Mouse (Mus musculus): ENCODE results near the gene Cd59a. TPM values are rescaled to one million over a fixed set of nuclear protein-coding genes. Genes with fewer than 3 reads are reported as not detected.
A peak's percentile ranks its signal among the peaks of the same experiment; 100 is the strongest.
"Not testable (repeated sequence)": the region's sequence is repeated elsewhere in the genome, so short reads cannot be mapped to it uniquely, and the experiment has no call there.

The Cd59a gene
- total RNA-seq, 1 experiment from 2014 or later, result 51.9 TPM

- DNase-seq, result not testable (repeated sequence)
Observed at GRCm38 (mm10) chr2:104109021-104109420, 13.4 kb downstream of the Cd59a start.

- no peak for DNase-seq
Observed at GRCm38 (mm10) chr2:104109528-104109927, 13.9 kb downstream of the Cd59a start.

DNA sequence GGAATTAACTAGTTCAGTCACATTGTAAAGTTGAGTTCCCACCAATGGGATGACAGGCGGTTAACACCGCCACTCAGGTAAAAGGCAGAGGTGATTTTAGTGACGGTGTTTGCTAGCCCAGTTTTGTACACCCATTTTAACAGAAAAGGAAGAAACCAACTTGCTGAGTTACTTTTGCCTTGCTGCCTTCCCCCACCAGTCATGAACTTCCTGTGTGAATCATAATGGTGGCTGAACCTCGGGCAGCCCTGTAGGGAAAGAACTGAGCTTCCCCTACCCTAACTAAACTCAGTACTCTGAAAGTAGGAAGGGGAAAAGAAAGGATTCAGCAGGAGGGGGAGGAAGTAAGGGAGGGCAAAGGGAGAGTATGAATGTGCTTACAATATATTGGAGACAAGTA, 14.4 kb downstream of the Cd59a start:
- no peak for DNase-seq

DNA sequence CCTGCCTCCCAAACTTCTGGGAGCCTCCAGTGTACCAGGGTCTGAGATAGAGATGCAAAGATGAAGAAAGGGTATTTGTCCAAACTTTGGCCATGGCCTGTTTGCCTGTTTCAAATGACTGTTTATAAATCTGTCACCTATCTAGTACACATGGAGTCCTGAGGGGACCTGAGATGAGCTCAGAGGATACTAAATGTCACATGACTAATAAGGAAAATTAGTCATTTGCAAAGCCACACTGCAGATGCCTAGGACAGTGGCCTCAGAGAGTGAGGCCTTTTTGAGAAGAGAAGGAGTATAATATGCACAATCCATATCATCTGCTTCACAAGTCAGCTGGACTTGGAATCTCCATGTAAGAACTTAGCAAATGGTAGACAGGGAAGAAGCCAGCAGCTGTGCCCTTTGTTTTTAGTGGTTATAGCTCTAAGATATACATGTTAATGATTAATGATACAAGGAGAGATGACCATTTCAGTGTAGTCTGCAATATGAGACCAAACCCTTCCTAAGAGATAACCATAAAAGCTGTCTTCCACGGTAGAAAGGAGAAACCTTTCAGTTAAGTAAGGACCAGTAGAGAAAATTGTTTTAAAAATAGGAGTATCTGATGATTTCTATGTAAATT, 15.7 kb downstream of the Cd59a start:
- DNase-seq, result not testable (repeated sequence)

DNA sequence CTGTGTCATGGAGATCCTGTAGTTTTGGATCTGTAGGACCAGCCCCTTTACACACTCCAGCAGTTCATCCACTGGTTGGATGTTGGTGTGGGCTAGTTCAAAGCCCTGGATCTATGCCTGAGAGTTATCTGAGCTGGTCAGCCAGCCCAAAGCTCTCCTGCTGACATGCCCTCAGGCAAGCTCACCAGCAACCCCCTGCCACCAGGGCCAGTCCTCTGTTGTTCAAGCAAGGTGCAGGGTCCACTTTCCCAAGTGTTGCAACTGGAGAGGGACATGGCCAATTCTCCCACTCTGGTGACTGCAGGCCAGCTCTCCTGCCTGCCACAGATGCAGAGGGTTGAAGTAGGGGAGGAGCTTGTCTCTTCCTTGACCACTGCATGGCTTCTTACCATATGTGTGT, 18.0 kb downstream of the Cd59a start:
- DNase-seq, result not testable (repeated sequence)

GRCm38 (mm10) chr2:104114898-104115297, 19.3 kb downstream of the Cd59a start:
- no peak for DNase-seq

GRCm38 (mm10) chr2:104117173-104117572, 21.6 kb downstream of the Cd59a start:
- not testable (repeated sequence) for DNase-seq

DNA sequence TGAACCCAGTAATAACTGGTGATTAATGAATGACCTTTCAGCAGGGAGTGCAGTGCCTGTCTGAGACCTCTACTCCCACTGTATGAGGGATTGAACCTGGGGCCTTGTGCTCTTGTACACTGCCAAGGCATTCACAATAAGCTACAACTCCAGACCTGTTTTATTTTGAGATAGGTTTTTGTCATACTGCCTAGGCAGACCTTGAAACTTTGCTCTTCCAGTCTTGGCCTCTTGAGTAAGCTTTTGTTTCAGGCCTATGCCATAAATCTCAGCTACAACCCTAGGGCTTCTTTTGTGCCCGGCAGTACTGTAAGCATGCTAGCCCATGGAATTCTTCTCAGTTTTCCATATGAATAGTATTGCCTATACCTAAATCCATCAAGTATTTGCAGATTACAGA, 23.5 kb downstream of the Cd59a start:
- no peak for DNase-seq

DNA sequence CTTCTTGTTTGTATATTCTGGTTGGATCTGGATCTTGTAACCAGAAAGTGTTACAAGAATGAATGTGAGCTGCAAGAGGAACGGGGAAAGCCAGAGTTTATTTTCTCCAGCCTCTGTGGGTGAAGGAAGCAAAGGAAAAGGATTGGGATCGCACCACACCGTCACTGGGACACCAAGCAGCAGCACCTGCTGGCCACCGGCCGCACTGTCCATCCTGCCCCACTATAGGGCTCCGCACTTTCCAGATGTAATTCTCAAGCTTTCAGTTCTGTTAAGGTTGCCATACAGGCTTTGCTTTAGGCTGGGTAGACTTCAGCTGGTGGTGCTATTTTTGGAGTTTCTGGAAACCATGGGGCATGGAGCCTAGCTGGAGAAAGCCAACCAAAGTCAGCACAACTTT, 24.7 kb downstream of the Cd59a start:
- DNase-seq, result no peak

DNA sequence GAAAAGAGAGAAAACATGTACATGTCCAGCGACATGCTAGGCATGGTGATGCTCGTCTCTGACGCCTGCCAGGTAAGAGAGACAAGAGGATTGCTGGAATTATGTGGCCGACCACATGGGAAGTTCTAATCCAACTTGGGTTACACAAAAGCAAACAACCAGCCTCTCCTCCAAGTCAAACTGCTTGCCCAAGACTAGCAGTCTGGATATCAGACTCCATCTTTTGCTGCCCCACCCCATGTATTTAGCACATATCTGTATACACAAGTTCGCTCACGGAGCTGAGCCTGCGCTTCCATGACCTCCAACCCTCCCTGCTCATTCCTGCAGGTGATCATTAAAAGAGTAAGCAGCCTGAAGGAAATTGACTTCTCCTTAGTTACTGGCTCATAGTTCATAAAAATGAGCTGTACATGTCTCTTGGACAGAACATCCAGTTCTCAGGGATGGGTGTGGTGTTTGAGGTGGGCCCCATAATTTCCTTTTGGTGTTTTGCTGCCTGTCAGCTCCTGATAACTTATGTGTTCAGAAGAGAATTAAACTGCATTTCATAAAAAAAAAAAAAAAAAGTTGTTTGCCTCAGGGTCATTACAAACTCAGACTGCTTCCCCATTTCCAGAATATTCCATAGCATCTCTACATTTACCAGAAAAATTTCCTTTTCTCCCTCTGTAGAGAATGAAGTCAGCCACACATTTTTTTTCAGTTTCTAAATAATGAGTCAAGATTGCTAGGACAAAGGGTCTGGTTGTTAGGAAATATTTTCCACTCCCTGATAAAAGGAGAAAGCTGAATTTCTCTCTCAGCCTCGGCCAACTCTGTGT, 26.3 kb downstream of the Cd59a start:
- no peak for DNase-seq

- peak; percentile 96 for DNase-seq
Observed at GRCm38 (mm10) chr2:104122505-104123378, 27.1 kb downstream of the Cd59a start, which contains the start of gene A930018P22Rik. A930018P22Rik (plus strand) TSS chr2:104122769.

DNA sequence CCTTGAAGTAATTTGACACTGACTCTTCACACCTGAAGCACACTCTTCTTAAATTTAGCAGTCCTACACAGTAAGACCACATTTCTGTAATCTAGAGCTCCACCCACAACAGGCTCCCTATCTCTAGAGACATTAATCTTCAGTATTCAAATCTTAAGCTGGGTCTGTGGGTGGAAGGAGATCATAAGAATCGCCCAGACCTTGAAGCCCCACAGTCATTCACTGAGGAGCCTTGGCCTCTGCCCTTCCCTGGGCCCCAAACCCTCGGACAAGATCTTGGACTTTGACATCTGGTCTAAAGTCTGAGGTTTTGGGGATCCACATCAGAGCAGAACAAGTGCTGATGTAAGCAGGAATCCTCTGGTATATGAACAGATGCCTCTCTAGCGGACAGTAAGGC, 27.9 kb downstream of the Cd59a start:
- no peak for DNase-seq

DNA sequence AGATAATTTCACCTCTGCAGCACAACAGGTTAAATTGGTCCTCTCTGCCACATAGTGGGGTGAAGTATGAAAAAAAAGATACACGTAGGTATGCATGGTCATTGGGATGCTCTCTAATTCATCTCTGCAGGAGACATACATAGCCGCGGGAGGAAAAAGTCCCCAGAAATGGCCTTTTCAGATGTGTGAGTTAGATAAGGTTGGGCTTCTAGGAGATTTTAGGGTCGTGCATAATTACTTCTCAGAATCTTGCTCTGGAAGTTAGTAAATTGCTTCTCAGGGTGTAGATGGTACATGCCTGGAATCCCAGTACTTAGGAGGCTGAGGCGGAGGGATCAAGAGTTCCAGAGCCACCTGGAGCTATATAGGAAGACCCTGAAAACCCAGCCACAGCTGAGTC, 28.5 kb downstream of the Cd59a start:
- no peak for DNase-seq

- peak; percentile 82 for DNase-seq
Observed at GRCm38 (mm10) chr2:104128803-104129531, 33.4 kb downstream of the Cd59a start.

- DNase-seq, result no peak
Observed at GRCm38 (mm10) chr2:104130165-104130564, 34.6 kb downstream of the Cd59a start.

DNA sequence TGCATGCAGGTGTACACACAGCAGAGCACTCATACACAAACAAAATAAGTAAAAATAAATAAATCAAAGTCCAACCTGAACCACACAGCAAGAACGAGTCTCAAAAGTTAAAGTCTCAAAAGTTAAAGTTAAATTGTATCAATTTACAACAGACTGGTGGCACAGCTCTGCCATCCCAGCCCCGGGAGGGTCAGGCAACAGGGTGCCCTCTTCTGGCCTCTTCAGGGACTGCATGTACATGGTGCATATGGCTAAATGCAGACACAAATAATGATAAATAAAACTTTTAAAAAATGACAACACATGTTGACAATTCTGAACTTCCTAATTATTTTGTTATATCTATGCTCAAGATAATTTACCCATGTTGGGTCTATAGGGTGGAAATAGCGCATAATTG, 35.4 kb downstream of the Cd59a start:
- DNase-seq, result peak; percentile 85

DNA sequence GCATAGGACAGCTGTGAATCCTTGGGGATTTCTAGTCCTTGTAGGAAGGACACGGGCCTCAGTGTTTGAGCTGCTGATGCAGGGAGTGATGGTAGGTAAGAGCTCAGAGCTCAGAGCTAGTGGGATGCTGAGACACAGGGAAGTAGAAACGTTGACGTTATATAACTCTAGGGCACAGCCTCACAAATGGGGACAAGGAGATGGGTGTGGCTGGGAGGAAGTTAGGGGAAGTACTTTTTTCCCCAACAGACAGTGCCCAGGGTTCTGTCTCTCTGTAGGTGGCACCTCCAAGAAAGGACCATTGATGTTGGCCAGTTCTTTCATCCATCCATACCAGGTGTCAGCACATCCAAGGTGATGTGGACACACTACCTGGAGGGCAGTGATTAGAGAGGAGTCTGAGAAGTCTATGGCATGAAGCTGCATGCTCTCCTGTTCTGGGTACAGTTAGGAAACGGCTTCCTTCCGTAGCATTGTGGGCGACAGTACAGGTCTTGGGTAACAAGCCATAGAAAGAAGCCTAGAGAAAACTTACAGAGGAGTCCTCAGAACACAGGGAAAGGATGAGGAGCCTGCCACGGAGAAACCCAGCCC, 36.8 kb downstream of the Cd59a start:
- no peak for DNase-seq

- peak; percentile 24 for DNase-seq
Observed at GRCm38 (mm10) chr2:104133042-104133810, 37.6 kb downstream of the Cd59a start.

DNA sequence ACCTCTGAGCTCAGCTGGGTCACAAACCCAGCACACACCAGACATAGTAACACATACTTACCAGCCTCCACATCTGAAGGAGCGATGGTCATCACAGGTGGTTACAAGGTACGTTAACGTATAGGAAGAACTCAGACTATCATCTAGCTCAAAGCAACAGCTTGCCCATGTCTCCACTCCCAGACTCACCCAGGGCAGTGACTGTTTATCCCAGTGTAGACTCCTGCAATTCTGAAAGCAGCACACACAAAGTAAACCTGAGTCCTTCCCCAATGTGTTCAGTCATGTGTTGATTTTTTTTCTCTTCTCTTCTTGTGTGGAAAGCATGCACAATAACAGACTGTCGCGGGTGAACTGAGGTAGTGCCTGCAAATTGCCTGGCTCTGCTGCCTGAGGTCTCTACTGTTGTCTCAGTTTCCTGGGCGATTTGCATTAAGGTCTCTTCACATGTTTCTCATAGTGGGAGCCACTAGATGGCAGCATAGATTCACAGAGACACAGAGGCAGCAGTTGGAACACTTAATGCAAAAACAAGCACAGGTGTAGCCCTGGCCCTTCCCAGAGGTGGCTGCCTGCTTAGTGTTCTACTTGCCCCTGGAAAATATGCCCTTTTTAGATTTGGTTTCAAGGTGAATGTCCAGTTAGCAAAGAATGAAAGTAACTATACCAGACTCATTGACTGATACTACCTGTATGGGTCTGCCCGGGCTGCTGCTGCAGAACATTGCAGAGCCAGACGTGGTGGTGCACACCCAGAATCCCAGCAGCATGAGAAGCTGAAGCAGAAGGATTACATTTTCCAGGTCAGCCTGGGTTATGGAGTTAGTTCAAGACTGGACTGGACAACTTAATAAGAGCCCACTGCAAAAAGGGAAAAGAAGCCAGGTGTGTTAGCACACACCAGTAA, 38.8 kb downstream of the Cd59a start:
- peak; percentile 78 for DNase-seq

DNA sequence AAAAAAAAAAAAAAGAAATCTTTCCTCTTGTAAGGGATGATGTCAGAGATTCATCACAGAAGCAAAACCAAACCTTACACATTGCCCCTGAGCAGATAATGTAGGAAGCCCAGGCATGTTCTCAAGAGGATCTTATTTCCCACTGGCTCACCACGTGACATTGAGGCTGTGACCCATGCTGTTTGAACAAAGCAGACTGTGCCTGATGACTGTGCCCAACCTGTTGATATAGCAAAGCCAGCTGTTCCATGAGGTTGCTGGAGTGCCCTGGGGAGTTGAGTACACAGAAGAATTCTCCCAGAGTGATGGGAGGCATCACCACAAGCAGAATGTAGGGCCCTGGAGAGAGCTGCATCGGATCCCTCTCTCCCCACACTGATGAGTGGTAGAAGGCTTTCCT, 40.3 kb downstream of the Cd59a start:
- DNase-seq, result no peak

Measured in adrenal gland, postnatal 14 days (tissue).